Mouse (Mus musculus): ENCODE data around the gene Fgd3.

Fgd3 gene

DNA sequence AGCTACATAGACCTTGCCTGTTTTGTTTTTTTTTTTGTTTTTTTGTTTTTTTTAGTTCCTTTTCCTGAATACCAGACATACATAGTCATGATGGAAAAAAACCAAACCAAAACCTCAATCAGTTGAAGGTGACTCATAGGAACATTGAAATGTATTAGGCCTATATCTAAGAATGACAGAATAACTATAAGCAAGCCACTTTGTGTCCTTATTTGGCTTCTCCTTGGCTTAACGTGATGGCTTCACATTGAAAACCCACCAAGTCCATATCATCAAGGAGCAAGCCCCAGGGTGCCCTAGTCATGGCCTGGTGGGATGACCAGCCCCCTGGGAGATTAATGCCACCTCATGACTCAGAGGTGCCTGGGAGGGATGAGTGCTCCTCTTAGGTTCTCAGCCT, 19.3 kb downstream of the Fgd3 start:
- no peak for DNase-seq (ENCODE audit: low spot score)

DNA sequence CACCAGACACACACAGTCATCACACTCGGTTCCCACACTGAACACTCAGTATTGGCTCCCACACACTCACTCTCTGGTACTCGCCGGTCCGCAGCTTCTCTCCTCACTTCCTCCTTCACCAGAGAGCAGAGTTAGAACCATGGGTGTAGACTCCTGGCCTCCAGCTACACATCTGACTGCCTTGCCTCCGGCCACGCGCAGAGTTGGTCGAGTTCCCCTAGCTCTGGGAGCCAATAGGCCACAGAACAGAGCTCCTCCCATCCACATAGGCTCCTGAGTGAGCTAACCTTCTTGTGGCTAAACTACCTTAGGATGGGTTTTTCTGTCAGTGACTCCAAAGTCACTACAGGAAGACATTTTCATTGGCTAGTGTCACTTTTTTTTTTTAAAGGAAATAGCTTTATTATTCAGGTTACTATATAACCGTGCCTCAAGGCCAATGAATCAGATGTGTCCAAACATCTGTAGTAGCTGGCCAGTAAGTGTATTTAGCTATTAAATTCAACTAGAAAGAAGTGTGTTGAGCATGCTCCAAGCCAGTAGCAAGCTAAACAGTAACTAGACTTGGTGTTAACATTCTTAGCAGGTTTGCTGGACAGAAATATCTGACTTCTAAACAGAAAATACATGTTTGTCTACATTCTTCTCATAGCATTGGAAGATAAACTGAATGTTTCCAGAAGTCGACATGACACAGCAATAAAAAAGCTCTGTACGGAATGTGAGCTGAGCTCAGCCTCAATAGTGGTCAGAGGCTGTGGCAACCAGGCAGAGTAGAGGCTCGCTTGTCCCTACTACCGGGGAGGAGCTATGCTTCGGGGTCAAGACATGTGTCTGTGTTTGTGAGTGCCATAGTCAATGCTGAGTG, 21.4 kb downstream of the Fgd3 start:
- no peak for DNase-seq (ENCODE audit: low spot score)

DNA sequence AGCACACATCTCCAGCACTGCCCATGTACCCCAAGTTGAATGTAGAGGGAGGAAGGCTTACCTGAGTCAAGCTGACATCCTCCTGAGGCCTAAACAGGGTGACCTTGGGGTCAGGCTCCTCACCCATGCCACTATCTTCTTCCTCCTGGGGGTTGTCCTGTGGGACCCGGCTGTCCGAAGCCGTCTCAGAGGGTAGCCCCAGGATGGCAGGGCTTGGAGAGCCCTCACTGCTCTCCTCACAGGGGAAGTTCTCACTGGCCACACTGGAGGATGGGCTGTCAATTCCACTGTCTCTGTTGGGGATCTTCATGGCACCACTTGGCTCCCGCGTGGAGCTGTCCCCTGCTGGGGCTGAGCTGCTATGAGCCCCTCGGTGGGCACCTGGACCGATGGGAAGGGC, 23.8 kb downstream of the Fgd3 start:
- DNase-seq (ENCODE audit: low spot score) = no peak

DNA sequence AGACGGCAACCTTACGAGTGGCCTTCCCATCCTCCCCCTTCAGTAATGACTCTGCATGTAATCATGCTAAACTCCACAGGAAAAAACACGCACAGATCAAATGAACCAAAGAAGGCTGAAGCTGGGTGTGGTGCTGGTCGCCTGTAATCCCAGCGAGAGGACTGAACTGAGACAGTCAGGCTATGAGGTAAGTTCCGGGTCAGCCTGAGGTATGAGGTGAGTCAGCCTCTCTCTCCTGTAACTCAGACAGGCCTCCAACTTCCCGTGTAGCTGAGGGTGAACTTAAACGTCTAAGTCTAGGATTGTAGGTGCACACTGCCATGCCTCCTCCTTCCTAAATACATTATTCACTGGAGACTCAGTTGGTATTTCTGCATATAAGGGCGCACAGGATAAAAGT, 26.0 kb downstream of the Fgd3 start:
- no peak for DNase-seq (ENCODE audit: low spot score)

DNA sequence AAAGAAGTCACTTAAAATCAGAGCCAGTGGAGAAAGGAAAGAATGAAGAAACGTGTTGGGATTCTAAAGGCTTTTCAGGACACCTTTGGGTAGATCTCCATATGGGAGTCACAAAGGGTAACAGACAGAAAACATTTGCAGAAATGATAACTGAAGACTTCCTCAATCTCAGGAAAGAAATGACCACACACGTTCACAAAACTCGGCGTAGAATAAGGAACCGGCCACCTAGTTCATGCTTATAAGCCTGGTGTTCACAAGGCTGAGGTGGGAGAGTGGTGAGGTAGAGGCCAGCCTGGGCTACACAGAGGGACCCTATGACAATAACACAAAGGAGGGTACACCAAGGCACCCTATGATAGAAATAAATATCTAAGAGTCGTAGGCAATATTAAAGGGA, 28.2 kb downstream of the Fgd3 start:
- no peak for DNase-seq (ENCODE audit: low spot score)

DNA sequence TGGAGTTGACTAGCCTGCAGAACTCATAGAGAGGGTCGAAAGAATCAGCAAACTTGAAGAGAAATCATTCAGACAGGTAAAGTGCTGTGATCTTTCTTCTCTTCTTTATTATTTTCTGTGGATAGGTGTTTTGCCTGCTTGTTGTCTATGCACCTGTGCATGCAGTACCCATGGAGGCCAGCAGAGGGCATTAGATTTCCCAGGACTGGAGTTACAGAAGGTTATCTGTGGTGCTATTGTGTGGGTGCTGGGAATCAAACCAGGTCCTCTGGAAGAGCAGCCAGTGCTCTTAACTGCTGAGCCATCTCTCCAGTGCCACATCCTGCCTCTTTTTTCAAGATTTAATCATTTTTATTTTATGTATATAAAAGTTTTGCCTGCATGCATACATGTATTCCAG, 28.7 kb downstream of the Fgd3 start:
- DNase-seq (ENCODE audit: low spot score) = peak; percentile 12

DNA sequence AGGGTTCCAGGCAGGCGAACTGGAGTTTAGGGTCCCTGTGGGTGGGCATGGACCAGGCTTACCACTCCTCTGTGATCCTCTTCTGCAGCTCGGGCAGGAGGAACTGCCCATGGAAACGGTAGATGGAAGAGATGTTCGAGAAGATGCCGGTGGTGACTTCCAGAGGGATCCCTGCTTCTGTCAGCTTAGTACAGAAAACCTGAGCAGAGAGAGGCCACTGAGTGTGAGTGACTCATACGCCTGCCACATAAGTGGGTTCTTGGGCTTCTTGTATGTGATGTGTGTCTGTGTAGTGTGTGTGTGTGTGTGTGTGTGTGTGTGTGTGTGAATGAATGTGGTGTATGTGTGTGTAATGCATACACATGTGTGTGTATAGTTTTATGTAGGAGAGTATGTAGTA, 32.9 kb downstream of the Fgd3 start:
- DNase-seq (ENCODE audit: low spot score) = no peak

DNA sequence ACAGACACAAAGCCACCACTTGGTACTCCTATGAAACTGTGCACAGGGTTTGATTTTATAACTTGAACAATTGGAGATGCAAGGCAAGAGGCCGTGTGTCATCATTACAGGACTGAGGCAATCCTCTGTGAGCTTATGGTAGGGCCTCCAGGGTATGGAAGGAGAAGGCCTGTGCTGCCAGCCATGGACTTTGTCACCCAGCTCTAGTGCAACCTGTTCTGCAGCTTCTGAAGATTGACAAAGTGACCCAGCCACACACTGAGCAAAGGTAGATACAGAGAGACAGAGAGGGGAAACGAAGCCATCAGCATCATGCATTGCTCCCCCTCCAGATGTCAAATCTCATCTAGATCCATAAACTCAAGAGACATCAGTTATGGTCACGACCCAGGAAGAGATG, 33.4 kb downstream of the Fgd3 start:
- no peak for DNase-seq (ENCODE audit: low spot score)

DNA sequence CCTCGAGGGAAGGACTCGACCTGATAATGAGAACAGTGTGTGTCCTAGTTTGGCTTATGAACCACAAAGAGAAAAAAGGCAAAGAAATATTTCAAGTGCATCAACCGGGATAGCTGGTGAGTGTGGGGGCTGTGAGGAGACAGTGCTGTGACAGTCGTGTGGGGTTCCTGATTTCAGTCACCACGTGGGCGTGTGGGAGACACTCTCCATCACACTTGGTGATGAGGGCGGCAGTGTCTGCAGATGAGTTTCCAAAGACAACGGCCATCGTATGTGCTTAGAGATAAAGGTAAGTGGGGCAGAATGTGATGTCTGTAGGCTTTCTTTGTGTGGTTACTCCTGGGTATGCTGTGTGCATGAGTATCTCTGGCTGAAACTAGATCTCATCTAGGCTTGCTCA, 36.4 kb downstream of the Fgd3 start:
- DNase-seq (ENCODE audit: low spot score) = no peak

DNA sequence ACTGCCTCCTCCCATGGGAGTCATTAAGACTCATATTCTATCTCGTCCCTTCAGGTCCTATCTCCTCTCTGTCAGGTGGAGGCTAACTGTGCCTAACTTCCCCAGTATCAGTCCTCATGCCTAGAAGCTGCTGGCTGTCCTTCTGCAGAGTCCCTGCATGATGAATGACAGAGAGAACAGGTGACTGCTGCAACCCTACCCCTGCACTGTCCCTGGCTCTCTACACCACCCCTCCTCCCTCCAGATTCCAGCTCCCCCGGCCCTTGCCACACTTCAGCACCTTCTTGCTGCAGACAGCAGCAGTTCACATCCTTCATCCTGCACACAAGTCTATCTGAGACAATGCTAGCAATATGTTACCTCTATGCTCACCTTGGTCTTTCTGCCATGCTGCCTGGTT, 37.9 kb downstream of the Fgd3 start:
- DNase-seq (ENCODE audit: low spot score) = no peak

DNA sequence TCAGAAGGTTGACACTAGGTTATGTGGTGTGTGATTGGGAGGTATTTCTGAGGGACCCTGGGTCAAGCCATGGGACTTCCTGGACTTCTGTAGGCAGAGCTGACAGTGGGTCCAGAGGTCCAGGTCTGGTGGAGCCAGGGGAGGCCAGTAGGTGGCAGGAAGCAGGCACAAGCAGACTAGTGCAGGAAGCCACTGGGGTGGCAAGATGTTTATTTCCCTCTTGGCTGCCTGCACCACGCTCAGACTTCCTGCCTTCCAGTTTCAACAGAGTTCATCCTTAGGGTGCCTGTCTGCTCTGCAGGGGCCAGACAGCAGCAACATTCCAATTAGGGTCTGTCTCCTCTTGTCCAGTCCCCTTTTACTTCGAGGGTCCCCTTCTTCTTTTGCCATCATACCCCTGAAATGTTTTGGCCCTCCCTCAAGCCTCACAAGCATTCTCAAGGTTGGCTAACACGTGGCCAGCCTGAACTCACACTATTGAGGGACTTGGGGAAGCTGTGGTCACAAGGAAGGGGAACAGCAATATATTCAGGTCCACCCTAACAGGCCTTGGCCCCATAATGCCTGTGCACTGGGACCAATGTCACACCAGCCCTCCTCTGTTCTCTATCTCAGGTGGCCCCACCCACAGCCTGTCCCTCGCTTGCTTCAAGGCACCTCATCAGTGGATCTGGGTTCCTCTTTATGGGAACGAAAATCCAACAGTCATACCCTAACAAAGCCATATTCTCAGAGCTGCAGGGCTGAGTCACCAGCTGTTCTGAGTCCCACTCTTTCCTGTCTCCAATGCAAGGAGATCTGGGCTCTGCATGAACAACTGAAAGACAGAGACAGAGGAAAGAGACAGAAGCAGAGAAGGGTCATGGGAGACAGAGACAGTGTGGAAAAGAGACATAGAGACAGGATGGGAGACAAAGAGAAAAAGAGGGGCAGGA, 48.0 kb downstream of the Fgd3 start:
- no peak for DNase-seq (ENCODE audit: low spot score)

DNA sequence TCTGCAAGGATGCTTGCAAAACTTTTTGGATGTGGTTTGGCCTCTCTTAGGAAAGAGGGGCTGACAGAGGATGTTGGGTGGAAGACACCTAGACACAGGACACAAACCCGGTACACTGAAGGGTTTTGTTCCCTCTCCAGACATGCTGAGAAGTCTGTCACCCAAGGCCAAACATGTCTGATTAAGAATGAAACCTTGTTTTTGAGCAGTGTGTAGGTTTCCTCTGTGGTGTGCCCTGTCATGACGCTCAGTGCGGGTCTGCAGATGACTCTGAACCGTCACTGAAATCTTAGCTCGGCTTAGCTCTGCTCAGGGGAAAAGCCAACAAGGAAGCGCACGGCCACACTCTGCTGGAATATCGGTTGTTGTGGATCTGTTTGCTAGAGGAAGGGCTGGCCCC, 49.6 kb downstream of the Fgd3 start:
- DNase-seq (ENCODE audit: low spot score) = no peak

DNA sequence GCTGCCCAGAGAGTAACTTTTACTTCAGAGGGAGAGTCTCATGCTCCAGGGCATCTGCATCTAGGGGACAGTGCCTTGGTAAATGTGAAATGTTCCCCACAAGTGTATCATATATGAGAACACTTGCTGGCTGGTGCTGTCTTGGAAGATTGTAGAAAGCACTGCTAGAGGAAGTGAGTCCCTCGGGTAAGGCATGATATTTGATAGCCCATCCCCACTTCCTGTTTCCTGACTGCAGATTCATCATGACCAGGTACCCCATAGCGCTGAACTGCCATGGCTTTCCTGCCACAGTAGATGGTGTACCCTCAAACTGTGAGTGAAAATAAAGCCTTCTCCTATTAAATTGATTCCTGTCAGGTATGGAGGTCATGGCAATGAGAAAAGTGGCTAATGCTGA, 52.5 kb downstream of the Fgd3 start:
- no peak for DNase-seq (ENCODE audit: low spot score)

DNA sequence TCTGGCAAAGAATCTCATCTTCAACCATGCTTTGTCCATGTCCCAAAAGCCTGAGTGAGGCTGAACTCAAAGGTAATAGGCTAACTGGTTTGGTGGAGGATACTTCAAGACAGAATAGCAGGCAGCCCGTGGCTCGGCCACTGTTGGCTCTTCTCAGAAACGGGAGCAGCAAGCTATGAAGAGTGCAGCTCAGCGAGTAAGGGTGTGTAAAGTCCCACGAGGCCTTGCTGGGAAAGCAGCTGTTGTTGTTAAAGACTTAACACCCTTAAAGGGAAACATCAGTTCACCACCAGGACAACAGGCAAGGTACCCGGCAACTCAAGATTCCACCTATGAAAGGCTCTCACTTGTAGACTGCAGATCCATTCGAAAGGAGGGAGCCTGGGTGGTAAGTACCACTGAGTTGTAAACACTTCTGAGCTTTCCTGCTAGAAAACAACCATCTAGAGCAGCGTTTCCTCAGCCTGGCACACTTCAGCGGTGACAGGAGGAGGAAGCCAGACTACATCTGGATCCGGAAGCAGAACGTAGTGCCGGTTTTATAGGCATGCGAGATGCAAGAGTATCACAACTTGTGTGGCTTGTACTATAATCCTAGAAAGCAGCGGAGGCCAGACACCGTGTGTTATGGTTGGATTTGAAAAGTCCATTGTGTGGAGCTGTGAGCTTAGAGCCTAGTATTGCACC, 59.9 kb downstream of the Fgd3 start:
- DNase-seq (ENCODE audit: low spot score) = no peak

DNA sequence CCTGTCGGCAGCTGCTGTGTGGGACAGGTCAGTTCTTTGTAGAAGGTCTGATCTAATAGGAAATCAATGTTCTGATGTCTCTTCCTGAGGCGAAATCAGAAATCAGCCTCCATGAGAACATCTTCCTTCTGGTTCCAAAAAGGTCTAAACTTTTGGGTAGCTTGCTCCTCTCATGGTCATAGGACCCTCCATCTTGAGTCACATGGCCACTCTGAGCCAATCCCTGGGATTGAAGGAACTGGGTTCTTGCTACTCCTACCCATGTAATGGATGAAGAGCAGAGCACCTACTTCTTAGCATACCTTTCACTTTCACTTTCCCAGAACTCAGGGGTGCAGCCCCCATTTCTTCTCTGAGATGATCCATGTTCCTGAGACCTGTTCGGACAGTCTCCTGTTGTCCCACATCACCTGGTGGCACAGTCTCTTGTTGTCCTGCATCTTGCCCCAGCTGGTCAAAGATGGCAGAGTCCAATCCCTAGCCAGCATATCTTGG, 62.2 kb downstream of the Fgd3 start:
- DNase-seq (ENCODE audit: low spot score) = no peak

DNA sequence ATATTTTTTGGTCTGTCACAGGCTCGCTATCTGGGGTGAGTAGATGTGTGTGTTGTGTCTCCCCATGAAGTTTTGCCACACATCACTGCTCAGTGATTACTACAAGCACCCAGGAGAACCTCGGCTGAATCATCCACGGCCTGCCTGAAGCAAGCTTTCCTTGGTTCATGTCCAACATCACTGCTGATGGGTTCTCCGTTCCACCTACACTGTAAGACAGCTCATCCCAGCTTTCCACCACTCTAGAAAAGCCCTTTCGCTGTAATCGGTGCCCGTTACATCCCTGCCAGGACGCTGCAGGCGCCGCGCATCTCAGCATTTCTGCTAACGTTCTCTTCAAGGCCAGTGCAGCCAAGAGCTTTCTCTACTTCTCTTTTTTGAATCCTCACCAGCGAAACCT, 67.4 kb downstream of the Fgd3 start:
- DNase-seq (ENCODE audit: low spot score) = no peak

DNA sequence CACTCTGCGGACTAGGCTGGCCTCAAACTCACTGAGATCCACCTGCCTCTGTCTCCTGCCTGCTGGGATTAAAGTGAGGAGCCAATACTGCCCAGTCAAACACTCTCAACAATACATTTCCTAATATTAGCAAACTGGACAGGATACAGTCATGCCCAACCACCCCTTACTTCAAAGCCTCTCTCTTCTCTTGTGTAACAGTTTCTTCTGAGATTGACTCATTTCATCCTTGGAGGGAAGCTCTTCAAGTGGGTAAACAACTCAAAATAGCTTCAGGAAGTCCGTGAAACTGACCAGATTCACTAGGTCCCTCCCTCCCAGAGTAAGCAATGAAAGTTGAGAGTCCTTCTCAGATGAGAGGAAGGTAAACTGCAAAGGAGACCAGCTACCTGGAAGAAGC, 68.0 kb downstream of the Fgd3 start:
- no peak for DNase-seq (ENCODE audit: low spot score)

DNA sequence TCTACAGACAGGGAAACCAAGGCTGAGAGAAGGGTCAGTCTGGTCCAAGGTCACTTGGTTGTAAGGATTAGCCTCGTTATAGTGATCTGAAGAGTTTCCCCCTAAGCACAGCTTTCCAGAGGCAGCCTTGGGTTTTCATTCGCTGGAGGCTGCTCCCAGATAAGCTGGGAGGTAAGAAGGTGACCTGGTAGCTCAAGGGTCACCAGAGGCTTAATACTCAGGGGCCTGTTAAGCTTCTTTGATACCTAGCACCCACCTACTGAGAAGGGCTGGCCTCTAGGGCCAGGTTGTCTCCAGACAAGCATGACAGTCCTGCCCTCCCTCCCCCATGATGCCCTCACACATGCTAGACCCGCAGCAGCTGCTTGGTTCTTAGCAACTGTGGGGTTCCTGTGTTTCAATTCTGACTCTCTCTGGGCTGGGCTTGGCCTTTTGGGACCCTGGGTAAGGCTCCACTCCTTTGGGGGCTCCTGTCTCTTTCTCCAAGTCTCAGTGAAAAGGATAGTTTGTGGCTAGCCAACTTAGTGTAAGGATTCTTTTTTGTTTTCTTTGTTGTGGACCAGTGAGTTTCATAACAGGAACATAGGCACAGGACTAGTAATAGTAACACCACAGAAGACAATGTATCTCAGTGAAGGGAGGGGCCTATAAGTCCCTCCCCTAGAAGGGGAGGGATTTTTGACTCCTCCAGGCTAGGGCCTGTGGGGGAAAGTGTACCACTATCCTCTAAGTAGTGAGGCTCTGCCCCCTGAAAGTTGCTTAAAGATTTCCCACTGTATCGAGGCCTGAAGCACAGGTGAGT, 69.2 kb downstream of the Fgd3 start:
- no peak for DNase-seq (ENCODE audit: low spot score)

DNA sequence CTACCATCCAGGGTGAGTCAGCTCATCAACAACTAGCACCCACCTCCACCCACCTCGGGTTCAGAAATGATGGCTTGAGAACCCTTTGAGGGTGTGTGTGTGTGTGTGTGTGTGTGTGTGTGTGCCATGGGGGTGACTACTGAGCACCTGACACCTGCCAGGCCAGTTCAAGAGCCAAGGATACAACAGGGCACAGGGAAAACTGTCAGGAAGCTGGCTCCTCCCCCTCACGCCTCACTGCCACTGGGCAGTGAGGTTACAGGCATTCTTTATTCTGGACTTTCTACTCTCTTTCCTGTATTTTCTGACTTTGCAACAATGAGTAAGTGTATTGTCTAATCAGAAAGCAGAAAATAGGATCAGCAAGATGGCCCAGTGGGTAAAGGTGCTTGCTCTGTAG, 70.5 kb downstream of the Fgd3 start:
- DNase-seq (ENCODE audit: low spot score) = no peak

DNA sequence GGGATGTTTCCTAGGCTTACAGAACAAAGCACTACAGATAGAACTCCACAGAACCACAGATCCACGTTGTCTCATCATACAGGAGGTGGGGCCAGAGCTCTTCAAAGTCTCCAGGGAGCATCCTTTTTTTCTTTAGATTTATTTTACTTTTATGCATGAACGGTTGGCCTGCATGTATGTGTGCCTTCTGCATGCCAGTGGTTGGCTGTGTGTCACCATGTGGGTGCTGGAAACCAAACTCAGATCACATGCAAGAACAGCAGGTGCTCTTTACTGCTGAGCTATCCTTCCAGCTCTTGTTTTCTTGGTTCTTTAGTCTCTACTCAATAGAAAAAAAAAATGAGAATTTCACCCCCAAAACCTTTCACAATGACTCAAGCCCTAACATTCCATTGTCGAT, 71.2 kb downstream of the Fgd3 start:
- no peak for DNase-seq (ENCODE audit: low spot score)

DNA sequence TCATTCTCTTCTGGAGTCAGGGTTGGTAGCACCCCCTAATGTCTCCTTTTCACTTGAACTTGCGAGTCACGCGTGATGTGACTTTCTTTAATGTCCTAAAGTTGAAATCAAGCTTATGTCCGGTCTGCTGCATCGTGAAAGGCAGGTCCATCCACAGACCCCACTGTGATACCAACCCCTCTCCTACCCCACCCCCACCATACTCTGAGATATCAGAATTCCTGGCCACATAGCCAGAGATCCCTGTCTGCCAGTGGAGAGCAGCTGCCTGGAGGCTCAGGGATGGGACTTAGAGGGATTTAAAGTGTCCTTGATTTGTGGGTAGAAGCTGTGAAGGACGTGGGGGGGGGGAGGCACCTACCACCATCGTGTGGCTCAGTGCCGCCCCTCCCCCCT, 71.6 kb downstream of the Fgd3 start, which contains the start of gene Susd3:
Susd3 (minus strand) TSS at position 240 of the 396 bp plus-strand sequence.
- no peak for DNase-seq (ENCODE audit: low spot score)
